Mouse (Mus musculus) G1E (cell line): Measurements from ENCODE around the gene Fbxo39. TPM values are rescaled to one million over a fixed set of nuclear protein-coding genes. Genes with fewer than 3 reads are reported as not detected.
A peak's percentile ranks its signal among the peaks of the same experiment; 100 is the strongest.

ENCODE experiments used
- ATAC-seq: 2 replicates; pipeline ENCODE4 v1.8.0; 2016; ENCODE audit warnings: mild to moderate bottlenecking; ENCODE audit not compliant: insufficient number of reproducible peaks, poor library complexity, low FRiP score, severe bottlenecking; ENCODE audit errors: extremely low read depth
- DNase-seq: peaks from one replicate; pipeline ENCODE4 v3.0.0; 2012; ENCODE audit warnings: low spot score
- H3K27me3 ChIP-seq: 2 replicates; pipeline ENCODE4 v1.6.1; 2012; ENCODE audit warnings: mild to moderate bottlenecking, low read length, inconsistent platforms; ENCODE audit not compliant: insufficient read depth
- H3K36me3 ChIP-seq: replicated peaks from 2 replicates; pipeline ENCODE3; 2012; ENCODE audit warnings: mild to moderate bottlenecking, inconsistent platforms
- H3K4me1 ChIP-seq: 2 replicates; pipeline ENCODE4 v1.6.1; 2012; ENCODE audit warnings: low read depth, low read length, inconsistent platforms, mixed read lengths; ENCODE audit not compliant: insufficient read depth
- H3K4me3 ChIP-seq: 2 replicates; pipeline ENCODE4 v1.5.1; 2012; ENCODE audit warnings: low read depth, mild to moderate bottlenecking, inconsistent platforms, low read length, moderate library complexity, mixed read lengths
- H3K9me3 ChIP-seq: replicated peaks from 2 replicates; pipeline ENCODE4 v1.6.1; 2012; ENCODE audit warnings: inconsistent platforms
- CTCF ChIP-seq: IDR thresholded peaks from 2 replicates; pipeline ENCODE4 v1.5.1; 2012; ENCODE audit warnings: low read depth, low read length, inconsistent platforms, mixed read lengths
- GATA1 ChIP-seq: IDR thresholded peaks from 2 replicates; pipeline ENCODE4 v1.6.1; 2012; ENCODE audit warnings: borderline replicate concordance, low read length, inconsistent platforms, mixed read lengths
- GATA2 ChIP-seq: IDR thresholded peaks from 2 replicates; pipeline ENCODE4 v1.6.1; 2012; ENCODE audit warnings: low read depth, low read length, inconsistent platforms, borderline replicate concordance
- POLR2AphosphoS5 ChIP-seq: IDR thresholded peaks from 2 replicates; pipeline ENCODE4 v1.6.1; 2012; ENCODE audit warnings: low read depth, low read length, inconsistent platforms; ENCODE audit not compliant: insufficient replicate concordance
- TAL1 ChIP-seq: conservative IDR thresholded peaks from 2 replicates; pipeline ENCODE4 v1.6.1; 2012; ENCODE audit warnings: low read depth, low read length, inconsistent platforms, mixed read lengths
- polyA plus RNA-seq: library from polyadenylated mRNA; stranded (reverse); fragments of >175 nt; gene quantifications from 2 replicates; pipeline ENCODE4 v1.2.3, GENCODE M21; 2012
- total RNA-seq, 2 experiments: library from RNA; stranded (forward) in 1 of 2; stranded (reverse) in 1 of 2; fragments of 200-1000 nt in 1 of 2; fragments of >200 nt in 1 of 2; fragmentation: Nextera tagmentation in 1 of 2; gene quantifications; 2 replicates each; pipeline ENCODE4 v1.2.3; 2014 to 2017

The Fbxo39 gene
- total and polyA plus RNA-seq, 3 experiments, result 0.05 TPM; not detected in 2

GRCm38 (mm10) chr11:72287126-72287525 lies 27.1 kb upstream of the Fbxo39 start:
- DNase-seq (no peak), ATAC-seq (no peak)
- TF ChIP-seq CTCF (no peak), POLR2AphosphoS5 (no peak), GATA1 (no peak), GATA2 (no peak), TAL1 (no peak)
- Histone ChIP-seq H3K4me3 (no peak overlapping the region), H3K36me3 (no peaks in the 10 kb centered on the region), H3K27me3 (peaks cover 3% of the 10 kb centered on the region; the same call in 1 of the 2 replicates), H3K9me3 (no peaks in the 10 kb centered on the region), H3K4me1 (no peaks in the 10 kb centered on the region)

- TF ChIP-seq CTCF, result no peak
- TF ChIP-seq POLR2AphosphoS5, result no peak
- H3K4me3 ChIP-seq, result no peak overlapping the region
- no peaks in the 10 kb centered on the region for H3K4me1 ChIP-seq
- ATAC-seq, result no peak
- H3K36me3 ChIP-seq, result no peaks in the 10 kb centered on the region
- no peaks in the 10 kb centered on the region for H3K9me3 ChIP-seq
- no peak for DNase-seq
- H3K27me3 ChIP-seq, result peaks cover 3% of the 10 kb centered on the region; the same call in 1 of the 2 replicates
These were observed 26.7 kb upstream of the Fbxo39 start for GRCm38 (mm10) chr11:72287543-72287942.

DNA sequence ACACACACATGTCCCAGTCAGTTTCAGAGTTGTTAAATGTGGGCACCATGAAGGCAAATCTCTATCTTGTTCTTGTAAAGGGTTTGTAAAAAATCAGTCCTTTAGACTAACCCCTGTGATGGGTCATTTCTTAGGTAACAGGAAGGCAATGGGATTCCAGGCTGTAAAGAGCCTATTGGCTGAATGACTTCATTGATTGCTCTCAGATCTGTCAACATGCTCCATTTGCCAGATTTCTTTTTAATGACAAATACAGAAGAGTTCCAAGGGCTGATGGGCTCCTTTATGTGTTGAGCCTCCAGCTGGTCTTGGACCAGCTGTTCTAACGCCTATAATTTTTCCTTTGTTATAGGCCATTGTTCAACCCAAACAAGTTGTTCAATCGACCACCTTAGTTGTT lies 21.1 kb upstream of the Fbxo39 start:
- H3K36me3 ChIP-seq, result no peaks in the 10 kb centered on the region
- H3K9me3 ChIP-seq, result no peaks in the 10 kb centered on the region
- DNase-seq (no peak), ATAC-seq (no peak)
- H3K27me3 ChIP-seq, result no peaks in the 10 kb centered on the region
- no peaks in the 10 kb centered on the region for H3K4me1 ChIP-seq
- H3K4me3 ChIP-seq, result no peak overlapping the region
- TF ChIP-seq POLR2AphosphoS5 (no peak), TAL1 (no peak), CTCF (no peak), GATA1 (no peak), GATA2 (no peak)

- Histone ChIP-seq H3K36me3 (no peaks in the 10 kb centered on the region), H3K4me3 (peak within 1 kb of the TSS; percentile 55; the same call in 1 of the 2 replicates), H3K4me1 (peaks cover 13% of the 10 kb centered on the region), H3K9me3 (no peaks in the 10 kb centered on the region), H3K27me3 (peaks cover 18% of the 10 kb centered on the region)
- TF ChIP-seq GATA1 (no peak), TAL1 (no peak), POLR2AphosphoS5 (no peak), GATA2 (no peak), CTCF (no peak)
- DNase-seq (no peak), ATAC-seq (peak; percentile 57)
These were observed 12.9 kb upstream of the Fbxo39 start, which contains the start of gene Xaf1 for GRCm38 (mm10) chr11:72301334-72301733. Gene Xaf1 (plus strand): TSS chr11:72301629.

DNA sequence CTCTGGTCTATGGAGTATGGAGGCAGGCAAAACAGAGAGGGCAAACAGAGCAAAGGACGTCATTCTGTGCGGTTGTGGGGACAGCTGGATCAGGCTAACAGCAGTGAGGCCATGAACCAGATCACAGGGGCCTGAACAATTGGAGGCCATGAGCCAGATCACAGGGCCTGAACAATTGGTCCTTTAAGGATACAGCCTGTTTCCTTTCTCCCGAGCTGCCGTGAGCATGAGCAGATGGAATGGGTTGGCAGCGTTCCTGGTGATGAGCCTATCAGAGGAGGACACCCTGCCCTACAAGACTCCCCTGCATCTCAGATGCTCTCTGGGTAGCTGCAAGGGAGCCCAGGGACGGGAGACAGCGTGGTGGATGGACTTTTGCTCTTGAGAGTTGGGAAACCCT lies 12.0 kb upstream of the Fbxo39 start:
- H3K36me3 ChIP-seq, result no peaks in the 10 kb centered on the region
- H3K4me3 ChIP-seq, result no peak overlapping the region
- TF ChIP-seq GATA1 (no peak), CTCF (no peak), POLR2AphosphoS5 (no peak), GATA2 (no peak), TAL1 (no peak)
- DNase-seq (no peak), ATAC-seq (no peak)
- H3K9me3 ChIP-seq, result no peaks in the 10 kb centered on the region
- H3K4me1 ChIP-seq, result peaks cover 13% of the 10 kb centered on the region
- H3K27me3 ChIP-seq, result peaks cover 18% of the 10 kb centered on the region

DNA sequence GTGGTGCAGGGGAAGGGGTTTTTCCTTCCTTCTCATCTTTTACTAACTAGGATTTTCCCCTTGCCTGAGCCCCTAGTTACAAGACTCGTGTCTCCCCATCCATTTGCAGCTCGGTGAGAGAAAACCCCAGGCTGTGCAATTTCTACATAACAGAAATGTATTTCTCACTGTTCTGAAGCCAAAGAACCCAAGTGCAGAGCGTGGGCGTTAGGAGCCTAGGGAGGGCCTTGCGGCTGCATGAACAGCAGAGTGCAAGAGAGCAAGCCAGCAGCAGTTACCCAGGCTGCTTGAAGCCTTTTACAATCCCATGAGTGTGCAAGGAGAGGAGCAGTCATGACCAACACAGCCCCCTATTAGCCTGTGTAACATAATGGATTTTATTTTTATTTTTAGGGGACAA lies 6.8 kb upstream of the Fbxo39 start:
- Histone ChIP-seq H3K4me1 (no peaks in the 10 kb centered on the region; the same call in 1 of the 2 replicates), H3K9me3 (no peaks in the 10 kb centered on the region), H3K36me3 (no peaks in the 10 kb centered on the region), H3K27me3 (peaks cover 11% of the 10 kb centered on the region), H3K4me3 (no peak overlapping the region)
- TF ChIP-seq GATA1, result no peak
- TF ChIP-seq CTCF, result no peak
- no peak for TF ChIP-seq GATA2
- TF ChIP-seq POLR2AphosphoS5, result no peak
- TF ChIP-seq TAL1, result no peak
- ATAC-seq, result no peak
- DNase-seq, result no peak

DNA sequence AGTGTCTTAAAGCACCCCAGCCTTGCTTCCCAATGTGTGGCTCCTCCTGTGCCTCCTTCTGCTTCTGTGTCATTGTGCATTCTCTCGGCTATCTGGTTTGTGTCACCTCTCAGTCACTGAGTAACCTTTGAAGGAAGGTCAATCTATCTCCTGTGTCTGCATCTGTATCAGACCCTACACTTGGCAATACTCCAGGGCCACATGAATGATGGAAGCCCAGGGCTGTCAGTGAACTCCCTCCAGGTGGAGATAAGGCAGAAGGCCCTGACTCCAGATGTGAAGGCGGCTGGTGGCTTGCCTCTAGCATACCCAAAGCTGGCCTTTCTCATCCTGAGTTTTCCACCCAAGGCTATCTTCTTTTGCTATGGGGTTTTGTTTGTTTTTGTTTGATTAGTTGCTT lies 5.3 kb upstream of the Fbxo39 start:
- ATAC-seq (no peak), DNase-seq (no peak)
- Histone ChIP-seq H3K4me3 (no peak overlapping the region), H3K36me3 (no peaks in the 10 kb centered on the region), H3K27me3 (peaks cover 8% of the 10 kb centered on the region), H3K9me3 (no peaks in the 10 kb centered on the region), H3K4me1 (no peaks in the 10 kb centered on the region)
- TF ChIP-seq POLR2AphosphoS5 (no peak), GATA2 (no peak), CTCF (no peak), GATA1 (no peak), TAL1 (no peak)
